Mouse (Mus musculus) macrophage (primary cell): ENCODE data around the gene 9530053A07Rik. TPM values are rescaled to one million over a fixed set of nuclear protein-coding genes. Genes with fewer than 3 reads are reported as not detected.

Source experiments
- H3K27ac ChIP-seq: fragments of 350-480 bp; formaldehyde crosslinking; 2 replicates; pipeline ENCODE4 v1.9.0; 2021
- H3K36me3 ChIP-seq: fragments of 350-480 bp; formaldehyde crosslinking; 2 replicates; pipeline ENCODE4 v1.9.0; 2021; ENCODE audit errors: inconsistent target
- H3K4me3 ChIP-seq: fragments of 350-480 bp; formaldehyde crosslinking; 2 replicates; pipeline ENCODE4 v1.9.0; 2021; ENCODE audit errors: inconsistent target
- H3K79me2 ChIP-seq: fragments of 350-480 bp; formaldehyde crosslinking; 2 replicates; pipeline ENCODE4 v1.9.0; 2021; ENCODE audit errors: inconsistent target
- WGBS: methylation state at CpG from one replicate; pipeline ENCODE4 v1.1.7; 2026; ENCODE audit warnings: inconsistent platforms; ENCODE audit not compliant: missing documents; 5-methylcytosine and 5-hydroxymethylcytosine counted together
- polyA plus RNA-seq: library from polyadenylated mRNA; stranded (reverse); fragments of 250-400 nt; gene quantifications from 3 replicates; pipeline ENCODE4 v1.2.4, GENCODE M21; 2018; ENCODE audit warnings: inconsistent platforms

9530053A07Rik gene
- polyA plus RNA-seq, 1 experiment from 2014 or later: not detected

DNA sequence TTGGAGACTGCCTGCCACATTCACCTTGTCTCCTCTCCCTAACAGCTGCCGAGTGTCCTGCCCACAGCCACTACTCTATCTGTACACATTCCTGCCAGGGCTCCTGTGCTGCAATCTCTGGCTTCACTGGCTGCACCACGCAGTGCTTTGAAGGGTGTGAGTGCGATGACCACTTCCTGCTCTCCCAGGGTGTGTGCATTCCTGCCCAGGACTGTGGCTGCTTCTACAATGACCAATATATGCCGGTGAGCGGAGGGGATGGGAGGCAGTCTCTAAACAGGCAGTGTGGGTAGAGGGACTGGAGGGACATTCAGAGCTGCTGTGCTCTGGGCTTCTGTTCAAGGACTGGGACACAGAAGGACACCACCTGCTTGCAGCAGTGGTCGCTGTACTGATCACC is 30.0 kb downstream of the 9530053A07Rik start:
- Histone ChIP-seq H3K27ac (no peak overlapping the region), H3K36me3 (no peaks in the 10 kb centered on the region), H3K4me3 (no peak overlapping the region), H3K79me2 (no peaks in the 10 kb centered on the region)
- 25% methylated on average over 6 of the region's 6 CpGs for whole genome bisulfite sequencing

DNA sequence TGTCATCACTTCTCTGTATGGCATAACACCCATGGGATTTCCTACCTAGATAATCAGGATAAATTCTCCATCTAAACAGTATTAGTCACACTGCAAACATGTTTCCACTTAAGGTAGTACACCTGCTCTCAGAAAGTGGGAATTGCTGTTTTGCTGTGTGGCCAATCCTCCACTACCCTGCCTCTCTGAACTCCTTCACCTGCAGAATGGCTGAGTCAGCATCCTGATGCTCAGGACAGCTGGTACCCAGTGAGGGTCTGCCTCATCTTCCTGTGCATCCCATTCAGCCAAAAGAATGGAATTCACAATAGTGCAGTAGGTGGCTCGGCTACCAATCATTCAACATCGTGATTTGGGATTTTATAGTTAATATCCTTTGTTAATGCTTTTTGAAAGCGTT is 30.6 kb downstream of the 9530053A07Rik start:
- H3K4me3 ChIP-seq: no peak overlapping the region
- no peaks in the 10 kb centered on the region for H3K36me3 ChIP-seq
- no peaks in the 10 kb centered on the region for H3K79me2 ChIP-seq
- WGBS: 96% methylated on average over 3 of the region's 3 CpGs
- H3K27ac ChIP-seq: no peak overlapping the region

DNA sequence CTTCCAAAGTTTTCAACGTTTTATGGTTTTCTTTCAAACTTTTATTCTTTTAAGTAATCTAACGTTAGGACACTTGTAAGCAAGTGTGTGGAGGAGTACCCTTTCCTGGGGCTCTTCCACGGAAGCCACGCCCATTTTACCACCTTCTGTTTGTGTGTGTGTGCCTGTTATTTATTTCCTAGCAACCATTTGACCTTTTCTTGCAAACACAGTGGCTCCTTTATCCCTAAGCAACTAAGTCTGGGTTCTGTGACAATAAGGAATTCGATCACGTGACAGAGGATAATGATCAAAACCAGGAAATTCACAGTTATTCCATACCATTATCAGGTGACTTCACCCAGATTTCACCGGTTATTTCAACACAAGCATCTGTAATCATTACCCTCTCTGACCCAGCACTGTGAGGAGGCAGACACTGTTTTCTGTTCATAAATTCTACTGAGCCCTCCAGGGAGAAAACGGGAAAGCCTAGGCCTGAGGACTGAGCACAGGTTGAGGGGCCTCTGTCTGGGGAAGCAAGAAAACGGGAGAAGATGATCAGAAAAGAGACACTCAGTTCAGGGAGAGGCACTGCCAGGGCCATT is 32.0 kb downstream of the 9530053A07Rik start:
- no peaks in the 10 kb centered on the region for H3K79me2 ChIP-seq
- 63% methylated on average over 9 of the region's 9 CpGs for WGBS
- no peaks in the 10 kb centered on the region for H3K36me3 ChIP-seq
- H3K4me3 ChIP-seq: no peak overlapping the region
- H3K27ac ChIP-seq: no peak overlapping the region

DNA sequence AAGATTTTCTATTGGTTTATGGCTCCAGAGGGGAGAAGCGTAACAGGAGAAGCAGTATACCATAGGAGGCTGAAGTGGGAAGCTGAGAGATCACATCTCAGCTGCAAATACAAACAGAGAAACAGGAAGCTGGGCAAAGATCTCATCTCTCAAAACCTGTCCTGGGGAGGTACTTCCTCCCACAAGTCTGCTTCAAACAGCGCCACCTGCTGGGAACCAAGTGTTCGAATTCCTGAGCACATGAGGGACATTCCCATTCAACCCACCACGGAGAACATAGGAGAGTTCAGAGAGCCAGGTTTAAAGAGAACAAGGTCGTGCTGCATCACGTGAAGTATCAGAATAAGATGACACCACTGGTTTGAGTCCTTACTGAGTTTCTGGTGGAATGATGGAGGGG is 36.1 kb downstream of the 9530053A07Rik start:
- 85% methylated on average over 5 of the region's 6 CpGs for WGBS
- Histone ChIP-seq H3K27ac (no peak overlapping the region), H3K4me3 (no peak overlapping the region), H3K79me2 (peaks cover 3% of the 10 kb centered on the region), H3K36me3 (no peaks in the 10 kb centered on the region)

DNA sequence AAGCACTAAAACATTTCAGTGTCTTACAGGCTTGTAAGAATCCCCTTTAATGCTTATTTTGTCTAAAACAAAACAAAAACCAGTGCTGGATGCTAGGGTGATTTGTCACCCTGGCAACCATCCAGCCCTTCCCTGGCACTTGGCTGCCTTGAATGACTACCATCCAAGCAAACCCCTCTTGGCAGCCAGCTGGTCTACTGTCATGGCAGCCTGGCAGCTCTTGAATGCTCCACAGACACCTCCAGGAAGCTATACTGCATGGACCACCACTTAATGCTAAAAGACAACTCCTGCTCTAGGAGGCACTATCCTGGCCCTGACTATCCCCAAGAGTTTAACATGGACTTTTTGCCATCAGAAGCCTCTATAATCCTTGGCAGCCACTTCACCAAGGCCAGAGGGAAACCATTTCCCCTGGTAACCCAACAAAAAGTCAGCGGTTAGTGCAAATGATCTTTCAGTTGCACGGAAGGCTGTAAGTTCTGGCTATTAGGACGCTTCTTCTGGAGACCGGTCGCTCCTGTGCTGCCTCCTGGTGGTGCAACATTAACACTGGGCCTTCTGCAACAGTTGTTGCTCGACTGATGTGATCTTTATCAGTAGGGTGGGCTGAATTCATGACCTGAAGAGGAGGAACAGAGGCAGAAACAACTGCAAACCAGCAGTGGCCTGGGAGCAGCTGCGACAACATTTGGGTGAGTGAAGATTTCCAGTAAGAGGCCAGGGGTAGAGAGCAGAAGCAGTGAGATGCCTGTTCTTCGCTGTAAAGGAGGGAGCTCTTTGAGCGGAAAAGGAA is 39.3 kb downstream of the 9530053A07Rik start:
- H3K79me2 ChIP-seq: peaks cover 34% of the 10 kb centered on the region
- WGBS: 2% methylated on average over 9 of the region's 9 CpGs
- peak overlapping the region; percentile 76 for H3K4me3 ChIP-seq
- H3K36me3 ChIP-seq: no peaks in the 10 kb centered on the region
- H3K27ac ChIP-seq: peak overlapping the region; percentile 80

DNA sequence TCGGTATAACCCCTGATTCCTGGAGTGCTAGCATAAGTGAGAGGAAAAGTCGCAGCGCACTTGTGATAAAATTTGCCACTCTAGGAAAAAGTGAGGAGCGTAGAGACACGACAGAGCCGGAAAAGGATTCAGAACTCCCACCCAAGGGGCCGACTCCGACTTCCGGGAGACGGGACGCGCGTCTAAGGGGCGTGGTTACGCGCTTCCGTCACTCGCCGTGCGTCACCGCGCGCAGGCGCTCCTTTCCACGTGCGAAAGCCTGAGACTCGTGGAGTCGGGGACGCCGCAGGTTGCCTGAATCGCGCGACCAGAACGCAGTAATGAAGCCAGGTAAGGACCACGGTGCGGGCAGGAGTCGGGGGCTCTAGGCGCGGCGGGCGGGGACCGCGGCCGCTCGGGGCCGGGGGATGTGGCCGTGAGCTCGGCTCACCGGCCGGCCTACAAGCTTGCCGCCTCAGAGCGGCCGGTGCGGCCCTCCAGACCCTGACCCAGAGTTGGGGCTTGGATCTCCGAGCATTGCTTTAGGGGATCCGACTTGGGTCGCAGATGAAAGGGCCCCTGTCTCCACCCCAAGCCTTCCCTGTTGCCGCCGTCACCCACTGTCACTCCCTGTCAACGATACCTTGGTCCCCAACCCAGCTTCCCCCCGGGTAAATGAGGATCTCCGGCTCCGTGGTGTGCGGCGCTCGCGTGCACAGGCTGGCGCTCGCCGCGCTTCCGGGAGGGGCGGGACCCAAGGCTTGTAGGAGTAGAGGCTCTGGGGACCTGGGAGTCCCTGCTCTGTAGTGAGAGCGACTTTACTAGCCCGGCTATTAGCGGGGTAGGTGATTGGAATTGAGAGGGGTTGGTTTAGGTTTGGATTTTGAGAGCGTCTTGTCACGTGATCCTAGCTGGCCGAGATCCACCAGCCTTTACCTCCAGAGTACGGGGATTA is 40.5 kb downstream of the 9530053A07Rik start, which contains the start of gene Fbl:
Fbl (plus strand) TSS at position 222 of the 934 bp plus-strand sequence.
- under 1% methylated on average over 75 of the region's 80 CpGs for WGBS
- peak within 1 kb of the TSS; percentile 80 for H3K27ac ChIP-seq
- H3K4me3 ChIP-seq: peak within 1 kb of the TSS; percentile 76
- H3K79me2 ChIP-seq: peaks cover 47% of the 10 kb centered on the region
- H3K36me3 ChIP-seq: no peaks in the 10 kb centered on the region

DNA sequence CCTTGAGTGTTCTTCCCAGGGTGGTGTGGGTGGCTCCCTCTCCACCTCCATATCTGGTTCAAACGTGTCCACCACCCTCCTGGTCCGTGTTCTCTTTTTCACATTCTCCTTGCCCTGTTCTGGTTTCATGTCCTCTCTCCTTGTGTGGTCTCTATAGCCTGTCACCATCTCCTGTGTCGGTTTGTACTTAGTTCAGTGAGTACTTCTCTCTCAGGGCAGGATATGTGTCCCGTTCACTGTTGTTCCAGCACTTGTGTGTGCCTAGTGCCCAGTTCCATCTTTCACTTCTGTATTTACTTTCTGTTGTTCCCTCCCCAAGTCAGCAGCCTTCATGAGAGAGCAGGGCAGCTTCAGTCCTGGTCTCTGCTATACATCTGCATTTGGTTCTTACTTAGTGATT is 46.1 kb downstream of the 9530053A07Rik start:
- Histone ChIP-seq H3K4me3 (no peak overlapping the region), H3K27ac (peak overlapping the region; percentile 13; the same call in 1 of the 2 replicates), H3K36me3 (peaks cover 21% of the 10 kb centered on the region; the same call in 1 of the 2 replicates), H3K79me2 (peaks cover 46% of the 10 kb centered on the region)
- 6% methylated on average over 4 of the region's 4 CpGs for WGBS

DNA sequence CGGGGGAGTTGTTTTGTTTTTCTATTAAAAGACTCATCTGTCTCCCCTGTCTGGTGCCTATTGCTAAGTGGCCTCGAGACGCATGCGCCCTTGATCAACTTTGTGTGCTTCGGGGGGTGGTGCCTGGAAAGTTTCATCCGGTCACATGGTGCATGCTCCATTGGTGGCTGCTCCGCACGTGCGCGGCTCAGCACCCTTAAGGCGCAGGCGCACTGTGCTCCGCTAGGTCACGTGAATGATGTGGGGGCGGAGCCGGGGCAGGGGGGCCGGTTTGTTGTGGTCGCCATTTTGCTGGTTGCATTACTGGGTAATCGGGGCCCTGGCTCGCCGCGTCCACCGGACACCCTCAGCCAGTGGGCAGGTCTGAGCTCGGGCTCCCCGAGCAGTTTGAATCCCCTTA is 50.0 kb downstream of the 9530053A07Rik start, which contains the start of gene Dyrk1b:
Dyrk1b (plus strand) TSS at position 242 of the 400 bp plus-strand sequence.
- H3K4me3 ChIP-seq: peak within 1 kb of the TSS; percentile 39
- H3K79me2 ChIP-seq: peaks cover 16% of the 10 kb centered on the region
- H3K36me3 ChIP-seq: peaks cover 41% of the 10 kb centered on the region
- H3K27ac ChIP-seq: peak within 1 kb of the TSS; percentile 34; the same call in 1 of the 2 replicates
- under 1% methylated on average over 24 of the region's 25 CpGs for WGBS

DNA sequence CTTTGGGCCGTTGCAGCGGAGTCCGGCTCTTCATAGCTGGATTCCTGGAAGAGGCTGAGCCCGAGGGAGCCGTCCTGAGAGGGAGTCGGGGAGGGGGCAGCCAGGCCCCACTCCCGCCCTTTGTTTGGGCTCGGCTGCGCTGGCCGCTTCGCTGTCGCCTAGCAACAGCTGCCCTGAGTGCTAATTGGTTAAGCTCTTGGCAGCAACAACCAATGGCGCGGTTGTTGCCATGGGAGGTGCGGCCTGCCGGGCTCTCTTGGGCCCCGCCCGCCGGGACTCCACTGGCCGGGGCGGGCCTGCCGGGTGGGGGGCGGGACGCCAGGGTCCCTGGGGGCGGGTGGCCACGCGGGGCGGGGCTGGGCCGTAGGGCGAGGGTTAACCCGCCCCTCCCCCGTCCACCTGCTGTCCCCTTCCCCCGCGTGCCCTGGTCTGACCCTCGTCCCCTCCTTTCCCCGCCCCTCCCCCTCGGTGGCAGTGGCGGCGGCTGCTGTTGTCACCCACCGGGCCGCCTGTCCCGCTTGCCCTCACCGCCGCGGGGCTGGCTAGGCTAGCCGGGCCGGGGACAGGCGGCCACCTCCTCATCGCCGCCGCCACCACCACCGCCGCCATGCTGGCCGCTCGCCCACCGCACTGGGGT is 50.6 kb downstream of the 9530053A07Rik start:
- Histone ChIP-seq H3K4me3 (peak overlapping the region; percentile 39), H3K27ac (peak overlapping the region; percentile 34; the same call in 1 of the 2 replicates), H3K79me2 (peaks cover 11% of the 10 kb centered on the region), H3K36me3 (peaks cover 47% of the 10 kb centered on the region)
- 3% methylated on average over 42 of the region's 56 CpGs for WGBS

DNA sequence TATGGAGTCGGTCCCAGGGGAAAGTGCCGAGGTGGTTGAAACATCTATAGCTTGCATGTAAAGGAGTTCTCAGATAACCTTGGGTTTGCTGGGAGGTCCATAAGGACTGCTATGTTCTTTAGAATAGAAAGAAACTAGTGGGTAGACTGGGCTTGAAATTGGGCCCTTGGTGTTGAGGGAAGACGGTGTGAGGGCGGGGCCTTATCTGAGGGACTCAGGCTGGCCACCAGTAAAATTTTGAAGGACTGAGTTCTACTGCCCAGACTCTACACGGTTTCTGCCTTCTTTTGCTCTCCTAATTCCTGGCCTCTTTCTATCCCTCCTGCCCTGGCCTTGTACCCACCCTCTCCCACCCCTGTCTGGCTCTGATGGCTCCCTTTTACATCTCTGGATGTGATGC is 51.6 kb downstream of the 9530053A07Rik start:
- Histone ChIP-seq H3K4me3 (no peak overlapping the region; the same call in 1 of the 2 replicates), H3K27ac (no peak overlapping the region), H3K79me2 (peaks cover 11% of the 10 kb centered on the region), H3K36me3 (peaks cover 52% of the 10 kb centered on the region)
- 85% methylated on average over 5 of the region's 5 CpGs for WGBS

DNA sequence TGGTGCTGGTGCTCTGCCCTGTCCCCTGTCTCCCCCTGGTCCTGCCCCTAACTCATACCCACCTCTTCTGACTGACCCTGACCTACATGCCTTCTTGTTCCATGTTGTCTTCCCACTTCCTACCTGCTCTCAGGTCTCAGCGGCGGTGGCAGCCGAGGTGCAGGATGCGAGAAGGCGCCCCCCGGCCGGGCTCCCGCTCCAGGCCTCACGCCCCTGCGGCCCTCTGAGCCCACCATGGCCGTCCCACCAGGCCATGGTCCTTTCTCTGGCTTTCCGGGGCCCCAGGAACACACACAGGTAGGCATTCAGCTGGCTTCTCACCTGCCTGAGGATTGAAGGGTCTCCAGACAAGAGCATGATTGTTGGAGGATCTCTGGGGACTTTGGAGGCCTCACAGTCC is 52.1 kb downstream of the 9530053A07Rik start:
- 93% methylated on average over 12 of the region's 12 CpGs for WGBS
- Histone ChIP-seq H3K79me2 (peaks cover 11% of the 10 kb centered on the region), H3K27ac (no peak overlapping the region), H3K4me3 (no peak overlapping the region), H3K36me3 (peaks cover 53% of the 10 kb centered on the region)

DNA sequence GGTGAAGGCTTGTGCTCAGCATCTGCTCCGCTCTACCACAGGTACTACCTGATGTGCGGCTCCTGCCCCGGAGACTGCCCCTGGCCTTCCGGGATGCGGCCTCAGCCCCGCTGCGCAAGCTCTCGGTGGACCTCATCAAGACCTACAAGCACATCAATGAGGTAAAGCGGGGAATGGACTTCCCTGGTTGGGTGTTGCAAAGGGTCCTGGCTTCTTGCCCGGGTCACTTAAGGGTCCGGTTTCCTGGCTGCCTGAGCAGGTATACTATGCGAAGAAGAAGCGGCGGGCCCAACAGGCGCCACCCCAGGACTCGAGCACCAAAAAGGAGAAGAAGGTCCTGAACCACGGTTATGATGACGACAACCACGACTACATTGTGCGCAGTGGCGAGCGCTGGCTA is 53.1 kb downstream of the 9530053A07Rik start:
- Histone ChIP-seq H3K36me3 (peaks cover 51% of the 10 kb centered on the region), H3K4me3 (no peak overlapping the region), H3K27ac (no peak overlapping the region), H3K79me2 (peaks cover 11% of the 10 kb centered on the region)
- 88% methylated on average over 21 of the region's 22 CpGs for WGBS

DNA sequence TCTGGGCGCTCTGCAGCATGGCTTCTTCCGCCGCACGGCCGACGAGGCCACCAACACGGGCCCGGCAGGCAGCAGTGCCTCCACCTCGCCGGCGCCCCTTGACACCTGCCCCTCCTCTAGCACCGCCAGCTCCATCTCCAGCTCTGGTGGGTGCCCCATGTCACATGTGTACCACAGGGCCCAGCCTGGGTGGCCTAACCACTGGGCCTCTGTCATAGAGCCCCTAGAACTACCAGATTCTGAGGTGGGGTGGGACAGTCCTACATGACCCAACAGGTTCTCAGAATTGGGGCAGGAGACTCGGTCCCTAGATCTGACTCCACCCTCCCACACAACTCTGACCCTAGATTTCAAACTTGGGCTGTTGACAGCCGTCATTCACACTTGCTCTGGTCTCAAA is 56.6 kb downstream of the 9530053A07Rik start:
- 93% methylated on average over 13 of the region's 14 CpGs for WGBS
- Histone ChIP-seq H3K79me2 (peaks cover 4% of the 10 kb centered on the region), H3K4me3 (no peak overlapping the region), H3K36me3 (peaks cover 49% of the 10 kb centered on the region), H3K27ac (no peak overlapping the region)

DNA sequence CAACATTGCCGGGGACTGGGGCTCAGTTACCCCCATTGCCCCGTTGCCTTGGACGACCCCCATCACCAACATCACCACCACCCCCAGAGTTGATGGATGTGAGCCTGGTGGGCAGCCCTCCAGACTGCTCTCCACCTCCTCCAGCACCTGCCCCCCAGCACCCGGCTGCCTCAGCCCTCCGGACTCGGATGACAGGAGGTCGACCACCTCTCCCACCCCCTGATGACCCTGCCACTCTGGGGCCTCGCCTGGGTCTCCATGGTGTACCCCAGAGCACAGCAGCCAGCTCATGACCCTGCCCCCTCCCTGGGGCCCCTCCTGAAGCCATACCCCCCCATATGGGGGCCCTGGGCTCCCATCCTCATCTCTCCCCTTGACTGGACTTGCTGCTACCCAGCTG is 57.4 kb downstream of the 9530053A07Rik start:
- Histone ChIP-seq H3K36me3 (peaks cover 49% of the 10 kb centered on the region), H3K4me3 (no peak overlapping the region), H3K79me2 (no peaks in the 10 kb centered on the region), H3K27ac (no peak overlapping the region)
- WGBS: 92% methylated on average over 8 of the region's 8 CpGs
